10 mouse cellular contexts compared by ENCODE assay signal in genomic region chr11:24083423-24083822, GRCm38 (mm10). TPM values are rescaled to one million over a fixed set of nuclear protein-coding genes. Genes with fewer than 3 reads are reported as not detected.
DNase-seq lines count a peak whose midpoint lies in the region; ATAC-seq lines count a peak whose summit lies in the region.
"Had no signal": no experiment of that assay in that cellular context is flagged by ENCODE, and none has a peak within 500 bp of the region (broad histone marks: within the 10 kb centered on the region; RNA-seq: fewer than 3 reads in every experiment).

No protein-coding gene starts in this region.

- no peak overlapping the region for H3K27ac ChIP-seq in midbrain, embryonic 10.5 days (replicated peaks)
- no peak overlapping the region for H3K27ac ChIP-seq in midbrain, embryonic 11.5 days (ENCODE audit: low read depth, low read length)
- peak overlapping the region; percentile 98 for H3K27ac ChIP-seq in forebrain, embryonic 15.5 days (replicated peaks)
- no peak overlapping the region for H3K27ac ChIP-seq in stomach, embryonic 15.5 days

- peaks cover 56% of the 10 kb centered on the region for H3K4me1 ChIP-seq in midbrain, embryonic 10.5 days
- H3K4me1 ChIP-seq in midbrain, embryonic 11.5 days (ENCODE audit: control insufficient read depth, insufficient read depth, low read length) = peaks cover 18% of the 10 kb centered on the region
- H3K4me1 ChIP-seq in forebrain, embryonic 15.5 days = peaks cover 53% of the 10 kb centered on the region
- peaks cover 23% of the 10 kb centered on the region for H3K4me1 ChIP-seq in stomach, embryonic 15.5 days

- no peak for ATAC-seq in midbrain, embryonic 11.5 days (ENCODE audit: low FRiP score)
- ATAC-seq in forebrain, embryonic 15.5 days (replicated peaks) = no peak
- no peak for ATAC-seq in stomach, embryonic 15.5 days (ENCODE audit: insufficient read depth, low FRiP score, low read depth)

- H3K36me3 ChIP-seq in midbrain, embryonic 10.5 days = peaks cover 32% of the 10 kb centered on the region
- H3K36me3 ChIP-seq in midbrain, embryonic 11.5 days (ENCODE audit: control insufficient read depth, insufficient read depth, low read length) = peaks cover 8% of the 10 kb centered on the region; the same call in 1 of the 2 replicates
- peaks cover 14% of the 10 kb centered on the region for H3K36me3 ChIP-seq in forebrain, embryonic 15.5 days
- H3K36me3 ChIP-seq in stomach, embryonic 15.5 days = no peaks in the 10 kb centered on the region

- peaks cover 66% of the 10 kb centered on the region for H3K27me3 ChIP-seq in midbrain, embryonic 10.5 days (ENCODE audit: low read depth, poor library complexity, severe bottlenecking)
- H3K27me3 ChIP-seq in midbrain, embryonic 11.5 days (ENCODE audit: control insufficient read depth, insufficient read depth, low read length) = no peaks in the 10 kb centered on the region
- H3K27me3 ChIP-seq in forebrain, embryonic 15.5 days = no peaks in the 10 kb centered on the region
- H3K27me3 ChIP-seq in stomach, embryonic 15.5 days (replicated peaks) = no peaks in the 10 kb centered on the region

- H3K4me2 ChIP-seq in midbrain, embryonic 11.5 days = no peak overlapping the region
- peak overlapping the region; percentile 87 for H3K4me2 ChIP-seq in forebrain, embryonic 15.5 days (replicated peaks)
- 0 out of 2 replicates have a peak overlapping the region, but pooled peaks have one; percentile 5 for H3K4me2 ChIP-seq in stomach, embryonic 15.5 days

- H3K9ac ChIP-seq in midbrain, embryonic 11.5 days (ENCODE audit: low read length) = no peak overlapping the region
- peak overlapping the region; percentile 97 for H3K9ac ChIP-seq in forebrain, embryonic 15.5 days (replicated peaks)
- H3K9ac ChIP-seq in stomach, embryonic 15.5 days = no peak overlapping the region

- 72% methylated on average over 7 of the region's 7 CpGs for WGBS in midbrain, embryonic 10.5 days
- WGBS in midbrain, embryonic 11.5 days = 64% methylated on average over 7 of the region's 7 CpGs
- WGBS in forebrain, embryonic 15.5 days = 23% methylated on average over 7 of the region's 7 CpGs
- 53% methylated on average over 7 of the region's 7 CpGs for WGBS in stomach, embryonic 15.5 days

- no peaks in the 10 kb centered on the region for H3K9me3 ChIP-seq in midbrain, embryonic 10.5 days (replicated peaks)
- H3K9me3 ChIP-seq in midbrain, embryonic 11.5 days (ENCODE audit: control insufficient read depth, low read length) = no peaks in the 10 kb centered on the region
- H3K9me3 ChIP-seq in forebrain, embryonic 15.5 days = no peaks in the 10 kb centered on the region
- no peaks in the 10 kb centered on the region for H3K9me3 ChIP-seq in stomach, embryonic 15.5 days

- H3K4me3 ChIP-seq in midbrain, embryonic 10.5 days = no peak overlapping the region
- no peak overlapping the region for H3K4me3 ChIP-seq in midbrain, embryonic 11.5 days (ENCODE audit: low read depth, low read length)
- H3K4me3 ChIP-seq in forebrain, embryonic 15.5 days = peak overlapping the region; percentile 72
- no peak overlapping the region for H3K4me3 ChIP-seq in stomach, embryonic 15.5 days (replicated peaks)

- peak; percentile 6 for DNase-seq in midbrain, embryonic 10.5 days (ENCODE audit: low spot score)
- DNase-seq in midbrain, embryonic 11.5 days (ENCODE audit: low spot score, missing footprints) = no peak
- peak; percentile 39 for DNase-seq in liver
- no peak for DNase-seq in retina, postnatal 1 day
- no peak for DNase-seq in frontal cortex, adult 2 months (ENCODE audit: extremely low spot score in 1 of 2, low spot score in 1 of 2)
- no peak for DNase-seq in cerebellum, adult 11 months
- DNase-seq: gastrocnemius, postnatal 14 days had no signal

RNA-seq across cellular contexts. Expression of gene Bcl11a, which starts 5.6 kb away (rescaled TPM):
- polyA plus RNA-seq in midbrain, embryonic 10.5 days (2016; fragmentation: Nextera tagmentation; extraction: Ambion mirVana) = 15.8 and 33.2 TPM in 2 replicates
- polyA plus RNA-seq in midbrain, embryonic 11.5 days (2014; fragmentation: Nextera tagmentation; extraction: Ambion mirVana) = 42.5 and 44.1 TPM in 2 replicates
- polyA plus RNA-seq in forebrain, embryonic 15.5 days (2015; fragmentation: Nextera tagmentation; extraction: Ambion mirVana) = 204 and 215 TPM in 2 replicates
- 24.5 and 25.1 TPM in 2 replicates for polyA plus RNA-seq in stomach, embryonic 15.5 days (2015; fragmentation: Nextera tagmentation; extraction: Ambion mirVana)
- polyA plus RNA-seq in frontal cortex, adult 2 months (2012; rRNA removed) = 79.7 and 81.5 TPM in 2 replicates

RNA-seq across cellular contexts. Expression of gene A830031A19Rik, which starts 8.6 kb away (rescaled TPM):
- polyA plus RNA-seq in midbrain, embryonic 10.5 days (2016; fragmentation: Nextera tagmentation; extraction: Ambion mirVana) = not detected in 2 replicates
- not detected in 2 replicates for polyA plus RNA-seq in midbrain, embryonic 11.5 days (2014; fragmentation: Nextera tagmentation; extraction: Ambion mirVana)
- polyA plus RNA-seq in forebrain, embryonic 15.5 days (2015; fragmentation: Nextera tagmentation; extraction: Ambion mirVana) = 0.26 TPM in 1 of 2 replicates, not detected in the other
- polyA plus RNA-seq in stomach, embryonic 15.5 days (2015; fragmentation: Nextera tagmentation; extraction: Ambion mirVana) = not detected in 2 replicates
- polyA plus RNA-seq in frontal cortex, adult 2 months (2012; rRNA removed) = 1.2 and 1.8 TPM in 2 replicates
- polyA plus RNA-seq: urinary bladder, adult 2 months had no signal

Comparison
In these comparisons a context has a peak if more than half of its experiments do, and no peak if none do; other contexts are left out.
1. DNase-seq: peak in midbrain, embryonic 10.5 days (single experiment) and liver (single experiment); none in midbrain, embryonic 11.5 days (single experiment), retina, postnatal 1 day (single experiment), frontal cortex, adult 2 months (0 of 2) and cerebellum, adult 11 months (single experiment).